Mouse (Mus musculus): ENCODE results near the gene Anxa2.

- TF ChIP-seq CTCF (IDR thresholded peaks at IDR 0.05; ENCODE audit: extremely low read depth, insufficient read depth, insufficient read length, insufficient replicate concordance) (no peak), POLR2A (IDR thresholded peaks at IDR 0.05; ENCODE audit: low read depth, low read length) (no peak)
These were observed 10.9 kb upstream of the Anxa2 start for GRCm38 (mm10) chr9:69442471-69443038.

All from spleen, adult 2 months (tissue).